Mouse (Mus musculus) intestine, postnatal 0 days (tissue): ENCODE results near the gene Ugt1a6b. TPM values are rescaled to one million over a fixed set of nuclear protein-coding genes. Genes with fewer than 3 reads are reported as not detected.

Experiments used
- ATAC-seq: fragments of 200-750 bp; cut with Nextera tagmentation; 2 replicates; pipeline ENCODE4 v1.8.0; 2017; ENCODE audit warnings: mild to moderate bottlenecking, moderate TSS enrichment, moderate library complexity
- H3K27ac ChIP-seq: fragments of 300-500 bp; sonication (generic); 2 replicates; pipeline ENCODE4 v1.5.1; 2014; ENCODE audit warnings: mild to moderate bottlenecking, low read depth, low read length, moderate library complexity
- H3K27me3 ChIP-seq: fragments of 300-500 bp; sonication (generic); replicated peaks from 2 replicates; pipeline ENCODE4 v1.6.1; 2014; ENCODE audit warnings: low read length, mixed read lengths; ENCODE audit not compliant: control insufficient read depth, insufficient read depth
- H3K36me3 ChIP-seq: fragments of 300-500 bp; sonication (generic); 2 replicates; pipeline ENCODE4 v1.6.1; 2014; ENCODE audit warnings: mild to moderate bottlenecking, moderate library complexity; ENCODE audit not compliant: control insufficient read depth, insufficient read depth
- H3K4me1 ChIP-seq: fragments of 300-500 bp; sonication (generic); replicated peaks from 2 replicates; pipeline ENCODE4 v1.6.1; 2014; ENCODE audit warnings: antibody characterized with exemption, low read length, mixed read lengths; ENCODE audit not compliant: control insufficient read depth, insufficient read depth
- H3K4me2 ChIP-seq: fragments of 300-500 bp; sonication (generic); replicated peaks from 2 replicates; pipeline ENCODE4 v1.6.1; 2014; ENCODE audit warnings: low read depth, mild to moderate bottlenecking, moderate library complexity
- H3K4me3 ChIP-seq: fragments of 300-500 bp; sonication (generic); 2 replicates; pipeline ENCODE4 v1.5.1; 2014; ENCODE audit warnings: low read depth, low read length
- H3K9ac ChIP-seq: fragments of 300-500 bp; sonication (generic); 2 replicates; pipeline ENCODE4 v1.6.1; 2014; ENCODE audit warnings: mild to moderate bottlenecking, low read depth, low read length
- H3K9me3 ChIP-seq: fragments of 300-500 bp; sonication (generic); 2 replicates; pipeline ENCODE4 v1.6.1; 2016; ENCODE audit warnings: mixed run types; ENCODE audit not compliant: control insufficient read depth
- CTCF ChIP-seq: sonication (generic); IDR thresholded peaks from 2 replicates; pipeline ENCODE4 v1.5.1; 2016; ENCODE audit warnings: low read depth, mild to moderate bottlenecking, control low read depth, antibody characterized with exemption, moderate library complexity
- WGBS: fragments of 180-500 bp; shearing (Covaris S2); extraction: QIAGEN DNeasy Blood & Tissue Kit; methylation state at CpG from one replicate; pipeline ENCODE4 v1.1.7; 2014; 5-methylcytosine and 5-hydroxymethylcytosine counted together
- polyA plus RNA-seq: library from polyadenylated mRNA; unstranded; fragments of >200 nt; fragmentation: Nextera tagmentation; extraction: Ambion mirVana; gene quantifications from 2 replicates; pipeline ENCODE4 v1.2.1, GENCODE M21; 2015

The Ugt1a6b gene
- polyA plus RNA-seq, 1 experiment from 2014 or later = 0.35 TPM

DNA sequence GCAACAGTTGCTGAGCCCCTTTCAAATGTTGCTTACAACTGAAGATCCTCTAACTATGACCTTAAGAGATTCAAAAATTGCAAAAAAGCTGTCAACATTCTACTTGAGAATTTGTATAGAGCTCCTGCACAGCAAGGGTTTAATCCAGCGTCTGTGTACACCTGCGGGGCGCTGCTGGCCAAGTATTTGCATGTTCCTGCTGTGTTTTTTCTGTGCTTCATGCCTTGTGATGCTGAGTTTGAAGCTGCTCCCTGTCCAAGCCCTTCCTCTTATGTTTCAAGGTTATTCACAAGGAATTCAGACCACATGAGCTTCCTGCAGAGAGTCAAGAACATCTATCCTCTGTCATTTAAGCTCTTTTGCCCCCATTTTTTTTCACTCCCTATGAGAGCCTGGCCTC is 89.1 kb downstream of the Ugt1a6b start:
- TF ChIP-seq CTCF = no peak
- WGBS = 72% methylated on average over 3 of the region's 3 CpGs
- no peaks in the 10 kb centered on the region for H3K36me3 ChIP-seq
- H3K9me3 ChIP-seq = no peaks in the 10 kb centered on the region
- no peaks in the 10 kb centered on the region for H3K4me1 ChIP-seq
- no peak overlapping the region for H3K9ac ChIP-seq
- H3K4me2 ChIP-seq = no peak overlapping the region
- no peak overlapping the region for H3K4me3 ChIP-seq
- no peak for ATAC-seq
- H3K27ac ChIP-seq = no peak overlapping the region
- no peaks in the 10 kb centered on the region for H3K27me3 ChIP-seq

DNA sequence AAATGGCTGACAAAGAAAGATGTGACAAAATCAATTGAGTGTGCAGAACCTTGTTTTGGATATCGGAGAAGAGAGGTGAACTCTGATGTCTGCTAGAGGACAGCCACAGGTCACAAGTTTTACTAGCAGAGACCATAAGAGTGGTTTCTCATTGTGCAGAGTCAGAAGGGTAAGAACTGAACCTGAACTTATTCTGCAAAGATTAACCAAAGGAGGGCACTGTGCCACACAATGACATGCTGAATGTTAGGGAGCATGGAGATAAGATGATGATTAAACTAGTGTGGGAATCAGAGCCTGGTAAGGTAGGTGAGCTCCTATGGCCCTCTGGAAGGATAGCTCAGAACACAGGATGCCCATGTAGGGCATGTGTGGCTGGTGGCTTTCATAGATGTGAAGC is 92.6 kb downstream of the Ugt1a6b start:
- H3K27me3 ChIP-seq = no peaks in the 10 kb centered on the region
- H3K36me3 ChIP-seq = no peaks in the 10 kb centered on the region
- no peak overlapping the region for H3K4me3 ChIP-seq
- no peak overlapping the region for H3K9ac ChIP-seq
- H3K4me2 ChIP-seq = no peak overlapping the region
- ATAC-seq = no peak
- H3K27ac ChIP-seq = no peak overlapping the region
- peak; percentile 40 for TF ChIP-seq CTCF
- H3K4me1 ChIP-seq = no peaks in the 10 kb centered on the region
- WGBS = 86% methylated on average over 1 of the region's 1 CpGs
- H3K9me3 ChIP-seq = no peaks in the 10 kb centered on the region

- no peaks in the 10 kb centered on the region for H3K27me3 ChIP-seq
- no peak for TF ChIP-seq CTCF
- no peak overlapping the region for H3K27ac ChIP-seq
- H3K36me3 ChIP-seq = no peaks in the 10 kb centered on the region
- no peaks in the 10 kb centered on the region for H3K4me1 ChIP-seq
- H3K9me3 ChIP-seq = no peaks in the 10 kb centered on the region
- WGBS = 82% methylated on average over 3 of the region's 3 CpGs
- H3K9ac ChIP-seq = no peak overlapping the region
- no peak overlapping the region for H3K4me3 ChIP-seq
- ATAC-seq = no peak
- H3K4me2 ChIP-seq = no peak overlapping the region
Observed at GRCm38 (mm10) chr1:88197443-88197842, 94.4 kb downstream of the Ugt1a6b start.

DNA sequence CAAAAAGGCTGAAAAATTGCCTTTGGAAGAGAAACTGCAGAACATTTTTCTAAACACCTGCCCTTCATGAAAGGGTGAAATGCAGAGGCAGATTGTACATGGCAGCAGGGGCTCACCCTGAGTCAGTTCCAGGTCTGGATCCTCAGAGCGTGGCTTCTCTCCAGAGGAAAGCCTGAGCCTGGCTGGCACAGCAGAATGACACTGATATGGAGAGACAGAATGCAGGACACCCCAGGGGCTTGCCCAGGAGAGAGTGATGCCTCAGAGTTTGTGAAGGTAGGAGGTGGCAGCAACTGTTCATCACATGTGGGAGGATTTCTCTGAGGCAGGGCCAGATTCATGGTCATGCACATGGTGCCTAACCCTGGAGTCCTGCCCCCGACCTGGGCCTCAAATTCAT is 96.9 kb downstream of the Ugt1a6b start:
- no peak overlapping the region for H3K27ac ChIP-seq
- H3K4me2 ChIP-seq = no peak overlapping the region
- H3K36me3 ChIP-seq = no peaks in the 10 kb centered on the region
- H3K9ac ChIP-seq = no peak overlapping the region
- no peak overlapping the region for H3K4me3 ChIP-seq
- WGBS = 62% methylated on average over 2 of the region's 2 CpGs
- H3K9me3 ChIP-seq = no peaks in the 10 kb centered on the region
- H3K4me1 ChIP-seq = no peaks in the 10 kb centered on the region
- no peaks in the 10 kb centered on the region for H3K27me3 ChIP-seq
- TF ChIP-seq CTCF = no peak
- ATAC-seq = no peak

DNA sequence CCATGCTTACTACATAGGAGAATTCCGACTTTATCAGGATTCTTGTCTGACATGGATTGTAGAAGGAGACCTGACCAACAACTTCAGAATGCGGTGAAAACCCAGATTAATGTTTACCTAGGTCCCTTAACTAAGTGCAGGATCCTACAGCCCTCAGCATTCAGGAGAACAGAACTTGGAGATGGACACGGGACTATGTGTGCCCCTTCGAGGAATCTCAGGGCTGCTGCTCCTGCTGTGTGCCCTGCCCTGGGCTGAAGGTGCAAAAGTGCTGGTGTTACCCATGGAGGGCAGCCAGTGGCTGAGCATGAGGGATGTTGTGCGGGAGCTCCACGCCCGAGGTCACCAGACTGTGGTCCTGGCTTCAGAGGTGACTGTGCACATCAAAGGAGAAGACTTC is 97.4 kb downstream of the Ugt1a6b start, which contains the start of gene Ugt1a2:
Ugt1a2 (plus strand) TSS at position 146 of the 400 bp plus-strand sequence.
- H3K9me3 ChIP-seq = no peaks in the 10 kb centered on the region
- no peak for TF ChIP-seq CTCF
- no peaks in the 10 kb centered on the region for H3K36me3 ChIP-seq
- H3K4me2 ChIP-seq = no peak within 1 kb of the TSS
- no peak for ATAC-seq
- H3K27me3 ChIP-seq = no peaks in the 10 kb centered on the region
- H3K9ac ChIP-seq = no peak within 1 kb of the TSS
- no peak within 1 kb of the TSS for H3K27ac ChIP-seq
- no peak within 1 kb of the TSS for H3K4me3 ChIP-seq
- WGBS = 53% methylated on average over 7 of the region's 7 CpGs
- no peaks in the 10 kb centered on the region for H3K4me1 ChIP-seq

- Histone ChIP-seq H3K4me1 (peaks cover 4% of the 10 kb centered on the region; the same call in 1 of the 2 replicates), H3K9ac (peak within 1 kb of the TSS; percentile 58), H3K4me2 (peak within 1 kb of the TSS; percentile 70), H3K27ac (peak within 1 kb of the TSS; percentile 69), H3K36me3 (no peaks in the 10 kb centered on the region), H3K9me3 (no peaks in the 10 kb centered on the region), H3K27me3 (no peaks in the 10 kb centered on the region), H3K4me3 (peak within 1 kb of the TSS; percentile 35)
- ATAC-seq = peak; percentile 71
- TF ChIP-seq CTCF = peak; percentile 29; the same call in 1 of the 2 replicates
- WGBS = 9% methylated on average over 62 of the region's 62 CpGs
Observed at GRCm38 (mm10) chr1:88205294-88205922, 102.4 kb downstream of the Ugt1a6b start, which contains the start of gene Dnajb3. Gene Dnajb3 (minus strand): TSS chr1:88205782.
